Mouse (Mus musculus): Measurements from ENCODE around the gene 4930455H04Rik. TPM values are rescaled to one million over a fixed set of nuclear protein-coding genes. Genes with fewer than 3 reads are reported as not detected.

Gene 4930455H04Rik
- not detected in 2 replicates for polyA plus RNA-seq (2012; rRNA removed)

GRCm38 (mm10) chr3:116967967-116968366 lies at the start of gene 4930455H04Rik:
TSS of gene 4930455H04Rik (plus strand) at chr3:116968267.
- TF ChIP-seq CTCF (IDR thresholded peaks at IDR 0.05; ENCODE audit: extremely low read depth, insufficient read depth, insufficient read length, insufficient replicate concordance) (no peak), POLR2A (IDR thresholded peaks at IDR 0.05; ENCODE audit: low read depth, low read length) (no peak)

GRCm38 (mm10) chr3:116921535-116921934 lies 46.5 kb upstream of the 4930455H04Rik start:
- no peak for TF ChIP-seq POLR2A (IDR thresholded peaks at IDR 0.05; ENCODE audit: low read depth, low read length)
- no peak for TF ChIP-seq CTCF (IDR thresholded peaks at IDR 0.05; ENCODE audit: extremely low read depth, insufficient read depth, insufficient read length, insufficient replicate concordance)
- Histone ChIP-seq H3K4me1 (ENCODE audit: control insufficient read depth, insufficient read depth, insufficient read length) (no peaks in the 10 kb centered on the region), H3K27ac (ENCODE audit: insufficient read depth, low read length) (no peak overlapping the region), H3K36me3 (ENCODE audit: control insufficient read depth, insufficient read depth, low read length) (no peaks in the 10 kb centered on the region), H3K27me3 (ENCODE audit: control insufficient read depth, insufficient read depth, low read length) (no peaks in the 10 kb centered on the region), H3K4me3 (ENCODE audit: extremely low read depth, insufficient read depth, insufficient read length) (no peak overlapping the region)
- no peak for DNase-seq (ENCODE audit: low read depth in 1 of 2, low spot score in 2 of 2)
- WGBS, result 82% methylated on average over 3 of the region's 3 CpGs

More at GRCm38 (mm10) chr3:116967967-116968366, at the start of gene 4930455H04Rik:
- WGBS, result 75% methylated on average over 4 of the region's 4 CpGs
- no peak for DNase-seq (ENCODE audit: low read depth in 1 of 2, low spot score in 2 of 2)
- Histone ChIP-seq H3K27ac (ENCODE audit: insufficient read depth, low read length) (no peak within 1 kb of the TSS), H3K27me3 (ENCODE audit: control insufficient read depth, insufficient read depth, low read length) (no peaks in the 10 kb centered on the region), H3K36me3 (ENCODE audit: control insufficient read depth, insufficient read depth, low read length) (no peaks in the 10 kb centered on the region), H3K4me1 (ENCODE audit: control insufficient read depth, insufficient read depth, insufficient read length) (no peaks in the 10 kb centered on the region), H3K4me3 (ENCODE audit: extremely low read depth, insufficient read depth, insufficient read length) (no peak within 1 kb of the TSS; the same call in 1 of the 2 replicates)

GRCm38 (mm10) chr3:116923042-116923441 lies 45.0 kb upstream of the 4930455H04Rik start:
- Histone ChIP-seq H3K27me3 (ENCODE audit: control insufficient read depth, insufficient read depth, low read length) (no peaks in the 10 kb centered on the region), H3K4me1 (ENCODE audit: control insufficient read depth, insufficient read depth, insufficient read length) (no peaks in the 10 kb centered on the region), H3K4me3 (ENCODE audit: extremely low read depth, insufficient read depth, insufficient read length) (no peak overlapping the region), H3K27ac (ENCODE audit: insufficient read depth, low read length) (no peak overlapping the region), H3K36me3 (ENCODE audit: control insufficient read depth, insufficient read depth, low read length) (no peaks in the 10 kb centered on the region)
- 80% methylated on average over 12 of the region's 12 CpGs for WGBS
- no peak for DNase-seq (ENCODE audit: low read depth in 1 of 2, low spot score in 2 of 2)
- no peak for TF ChIP-seq POLR2A (IDR thresholded peaks at IDR 0.05; ENCODE audit: low read depth, low read length)
- no peak for TF ChIP-seq CTCF (IDR thresholded peaks at IDR 0.05; ENCODE audit: extremely low read depth, insufficient read depth, insufficient read length, insufficient replicate concordance)

GRCm38 (mm10) chr3:116928994-116929393 lies 39.1 kb upstream of the 4930455H04Rik start:
- no peak overlapping the region for H3K4me3 ChIP-seq (ENCODE audit: extremely low read depth, insufficient read depth, insufficient read length)
- no peak overlapping the region for H3K27ac ChIP-seq (ENCODE audit: insufficient read depth, low read length)
- WGBS, result 91% methylated on average over 4 of the region's 4 CpGs
- TF ChIP-seq CTCF (IDR thresholded peaks at IDR 0.05; ENCODE audit: extremely low read depth, insufficient read depth, insufficient read length, insufficient replicate concordance), result no peak
- no peak for TF ChIP-seq POLR2A (IDR thresholded peaks at IDR 0.05; ENCODE audit: low read depth, low read length)
- H3K27me3 ChIP-seq (ENCODE audit: control insufficient read depth, insufficient read depth, low read length), result no peaks in the 10 kb centered on the region
- H3K36me3 ChIP-seq (ENCODE audit: control insufficient read depth, insufficient read depth, low read length), result no peaks in the 10 kb centered on the region
- DNase-seq (ENCODE audit: low read depth in 1 of 2, low spot score in 2 of 2), result no peak
- no peaks in the 10 kb centered on the region for H3K4me1 ChIP-seq (ENCODE audit: control insufficient read depth, insufficient read depth, insufficient read length)

GRCm38 (mm10) chr3:116933158-116933557 lies 34.9 kb upstream of the 4930455H04Rik start:
- Histone ChIP-seq H3K36me3 (ENCODE audit: control insufficient read depth, insufficient read depth, low read length) (no peaks in the 10 kb centered on the region), H3K27me3 (ENCODE audit: control insufficient read depth, insufficient read depth, low read length) (no peaks in the 10 kb centered on the region), H3K27ac (ENCODE audit: insufficient read depth, low read length) (no peak overlapping the region), H3K4me3 (ENCODE audit: extremely low read depth, insufficient read depth, insufficient read length) (no peak overlapping the region), H3K4me1 (ENCODE audit: control insufficient read depth, insufficient read depth, insufficient read length) (no peaks in the 10 kb centered on the region)
- DNase-seq (ENCODE audit: low read depth in 1 of 2, low spot score in 2 of 2), result no peak
- no peak for TF ChIP-seq CTCF (IDR thresholded peaks at IDR 0.05; ENCODE audit: extremely low read depth, insufficient read depth, insufficient read length, insufficient replicate concordance)
- TF ChIP-seq POLR2A (IDR thresholded peaks at IDR 0.05; ENCODE audit: low read depth, low read length), result no peak
- 83% methylated on average over 1 of the region's 1 CpGs for WGBS

GRCm38 (mm10) chr3:116936934-116937691 lies 31.0 kb upstream of the 4930455H04Rik start:
- no peaks in the 10 kb centered on the region for H3K36me3 ChIP-seq (ENCODE audit: control insufficient read depth, insufficient read depth, low read length)
- H3K27me3 ChIP-seq (ENCODE audit: control insufficient read depth, insufficient read depth, low read length), result no peaks in the 10 kb centered on the region
- TF ChIP-seq POLR2A (IDR thresholded peaks at IDR 0.05; ENCODE audit: low read depth, low read length), result no peak
- no peak for TF ChIP-seq CTCF (IDR thresholded peaks at IDR 0.05; ENCODE audit: extremely low read depth, insufficient read depth, insufficient read length, insufficient replicate concordance)
- WGBS, result 83% methylated on average over 4 of the region's 4 CpGs
- no peak overlapping the region for H3K27ac ChIP-seq (ENCODE audit: insufficient read depth, low read length)
- H3K4me1 ChIP-seq (ENCODE audit: control insufficient read depth, insufficient read depth, insufficient read length), result no peaks in the 10 kb centered on the region
- no peak overlapping the region for H3K4me3 ChIP-seq (ENCODE audit: extremely low read depth, insufficient read depth, insufficient read length)
- no peak for DNase-seq (ENCODE audit: low read depth in 1 of 2, low spot score in 2 of 2)

Measured in spleen, adult 2 months (tissue).